Mouse (Mus musculus) MEL (cell line): ENCODE data around the gene Gpr84. TPM values are rescaled to one million over a fixed set of nuclear protein-coding genes. Genes with fewer than 3 reads are reported as not detected.

Experiments
- DNase-seq: peaks from one replicate; pipeline ENCODE4 v3.0.0; 2011; ENCODE audit warnings: low read depth, low spot score
- H3K27ac ChIP-seq: 2 replicates; pipeline ENCODE4 v1.5.1; 2012; ENCODE audit warnings: low read depth, mild to moderate bottlenecking, control low read depth, low read length, moderate library complexity; ENCODE audit not compliant: control insufficient read depth
- H3K27me3 ChIP-seq, 2 experiments: fragments of 150-350 bp in 1 of 2; sonication (generic) in 1 of 2; 2 replicates each; pipeline ENCODE4 v1.6.1; 2012; ENCODE audit warnings: low read length in 2 of 2, mild to moderate bottlenecking in 2 of 2, improper control_type of control experiment in 1 of 2, moderate library complexity in 1 of 2; ENCODE audit not compliant: insufficient read depth in 2 of 2, control insufficient read depth in 1 of 2
- H3K36me3 ChIP-seq, 2 experiments: 2 replicates each; pipeline ENCODE4 v1.6.1; 2012 to 2014; ENCODE audit warnings: low read length in 2 of 2, improper control_type of control experiment in 1 of 2, inconsistent platforms in 1 of 2, mild to moderate bottlenecking in 1 of 2; ENCODE audit not compliant: insufficient read depth in 2 of 2, control insufficient read depth in 1 of 2
- H3K4me1 ChIP-seq, 2 experiments: fragments of 150-350 bp in 1 of 2; sonication (generic) in 1 of 2; 2 replicates each; pipeline ENCODE4 v1.6.1; 2012; ENCODE audit warnings: low read length in 2 of 2, improper control_type of control experiment in 1 of 2, mild to moderate bottlenecking in 1 of 2; ENCODE audit not compliant: insufficient read depth in 2 of 2, control insufficient read depth in 1 of 2
- H3K4me3 ChIP-seq, 2 experiments: fragments of 150-350 bp in 1 of 2; sonication (generic) in 1 of 2; 2 replicates each; pipeline ENCODE4 v1.5.1; 2012; ENCODE audit warnings: low read depth in 2 of 2, low read length in 2 of 2, mild to moderate bottlenecking in 2 of 2, moderate library complexity in 2 of 2, control low read depth in 1 of 2, improper control_type of control experiment in 1 of 2; ENCODE audit not compliant: control insufficient read depth in 1 of 2, insufficient read depth in 1 of 2
- H3K79me2 ChIP-seq: 2 replicates; pipeline ENCODE4 v1.6.1; 2012; ENCODE audit warnings: mild to moderate bottlenecking, low read length, moderate library complexity; ENCODE audit not compliant: control insufficient read depth, poor library complexity, insufficient read depth
- H3K9ac ChIP-seq: 2 replicates; pipeline ENCODE4 v1.6.1; 2012; ENCODE audit warnings: low read depth, mild to moderate bottlenecking, control low read depth, low read length, moderate library complexity; ENCODE audit not compliant: control insufficient read depth, poor library complexity, severe bottlenecking
- H3K9me3 ChIP-seq: fragments of 150-350 bp; sonication (generic); replicated peaks from 2 replicates; pipeline ENCODE4 v1.6.1; 2012; ENCODE audit warnings: mild to moderate bottlenecking, low read length, improper control_type of control experiment, moderate library complexity; ENCODE audit not compliant: insufficient read depth
- BHLHE40 ChIP-seq: IDR thresholded peaks from 2 replicates; pipeline ENCODE4 v1.6.1; 2012; ENCODE audit warnings: low read depth, mild to moderate bottlenecking, inconsistent platforms, low read length, improper control_type of control experiment, borderline replicate concordance
- CHD1 ChIP-seq: IDR thresholded peaks from 2 replicates; pipeline ENCODE4 v1.6.1; 2012; ENCODE audit warnings: low read depth, mild to moderate bottlenecking, inconsistent platforms, low read length, improper control_type of control experiment
- EP300 ChIP-seq, 2 experiments: IDR thresholded peaks; 2 replicates each; pipeline ENCODE4 v1.6.1; 2011; ENCODE audit warnings: improper control_type of control experiment in 2 of 2, low read length in 2 of 2, low read depth in 1 of 2, mild to moderate bottlenecking in 1 of 2
- GABPA ChIP-seq: IDR thresholded peaks from 2 replicates; pipeline ENCODE4 v1.6.1; 2012; ENCODE audit warnings: low read depth, mild to moderate bottlenecking, inconsistent platforms, low read length, improper control_type of control experiment, moderate library complexity
- JUND ChIP-seq: IDR thresholded peaks from 2 replicates; pipeline ENCODE4 v1.6.1; 2011; ENCODE audit warnings: low read depth, mild to moderate bottlenecking, improper control_type of control experiment, low read length
- MAFK ChIP-seq: IDR thresholded peaks from 2 replicates; pipeline ENCODE4 v1.6.1; 2011; ENCODE audit warnings: low read depth, mild to moderate bottlenecking, low read length, improper control_type of control experiment, borderline replicate concordance
- MAX ChIP-seq: IDR thresholded peaks from 2 replicates; pipeline ENCODE4 v1.6.1; 2011; ENCODE audit warnings: low read length, improper control_type of control experiment
- MAZ ChIP-seq: IDR thresholded peaks from 2 replicates; pipeline ENCODE4 v1.6.1; 2012; ENCODE audit warnings: low read depth, mild to moderate bottlenecking, inconsistent platforms, low read length, improper control_type of control experiment
- MXI1 ChIP-seq: IDR thresholded peaks from 2 replicates; pipeline ENCODE4 v1.6.1; 2011; ENCODE audit warnings: mild to moderate bottlenecking, low read depth, low read length, improper control_type of control experiment
- NELFE ChIP-seq: IDR thresholded peaks from 2 replicates; pipeline ENCODE4 v1.6.1; 2011; ENCODE audit warnings: low read depth, low read length, improper control_type of control experiment
- POLR2A ChIP-seq, 2 experiments: IDR thresholded peaks; 2 replicates each; pipeline ENCODE4 v1.6.1; 2011 to 2012; ENCODE audit warnings: low read length in 2 of 2, mild to moderate bottlenecking in 2 of 2, control low read depth in 1 of 2, improper control_type of control experiment in 1 of 2, low read depth in 1 of 2, moderate library complexity in 1 of 2; ENCODE audit not compliant: control insufficient read depth in 1 of 2, insufficient read depth in 1 of 2, poor library complexity in 1 of 2
- POLR2AphosphoS2 ChIP-seq: IDR thresholded peaks from 2 replicates; pipeline ENCODE4 v1.6.1; 2011; ENCODE audit warnings: low read length, improper control_type of control experiment
- POLR2AphosphoS5 ChIP-seq: IDR thresholded peaks from 2 replicates; pipeline ENCODE4 v1.6.1; 2012; ENCODE audit warnings: low read depth, borderline replicate concordance, mild to moderate bottlenecking, inconsistent platforms, low read length, moderate library complexity, mixed read lengths
- RAD21 ChIP-seq: IDR thresholded peaks from 2 replicates; pipeline ENCODE4 v1.6.1; 2011; ENCODE audit warnings: mild to moderate bottlenecking, low read depth, low read length, improper control_type of control experiment
- RCOR1 ChIP-seq: IDR thresholded peaks from 2 replicates; pipeline ENCODE4 v1.6.1; 2012; ENCODE audit warnings: low read depth, mild to moderate bottlenecking, inconsistent platforms, low read length, improper control_type of control experiment
- SIN3A ChIP-seq: IDR thresholded peaks from 2 replicates; pipeline ENCODE4 v1.6.1; 2012; ENCODE audit warnings: low read length, improper control_type of control experiment, inconsistent platforms
- SMC3 ChIP-seq: IDR thresholded peaks from 2 replicates; pipeline ENCODE4 v1.6.1; 2011; ENCODE audit warnings: low read depth, low read length, improper control_type of control experiment
- TBP ChIP-seq: IDR thresholded peaks from 2 replicates; pipeline ENCODE4 v1.8.0; 2011; ENCODE audit warnings: low read depth, low read length, improper control_type of control experiment
- USF1 ChIP-seq: IDR thresholded peaks from 2 replicates; pipeline ENCODE4 v1.6.1; 2014; ENCODE audit warnings: low read depth, mild to moderate bottlenecking, inconsistent platforms, low read length, improper control_type of control experiment, moderate library complexity
- USF2 ChIP-seq, 2 experiments: IDR thresholded peaks; 2 replicates each; pipeline ENCODE4 v1.6.1; 2011 to 2012; ENCODE audit warnings: improper control_type of control experiment in 2 of 2, low read length in 2 of 2, borderline replicate concordance in 1 of 2, inconsistent platforms in 1 of 2, low read depth in 1 of 2, mild to moderate bottlenecking in 1 of 2; ENCODE audit not compliant: insufficient read depth in 1 of 2
- ZKSCAN1 ChIP-seq: IDR thresholded peaks from 2 replicates; pipeline ENCODE4 v1.6.1; 2012; ENCODE audit warnings: low read depth, mild to moderate bottlenecking, inconsistent platforms, low read length, improper control_type of control experiment, moderate library complexity
- ZNF384 ChIP-seq: IDR thresholded peaks from 2 replicates; pipeline ENCODE4 v1.6.1; 2012; ENCODE audit warnings: low read depth, mild to moderate bottlenecking, inconsistent platforms, low read length, improper control_type of control experiment
- polyA plus RNA-seq, 2 experiments: library from polyadenylated mRNA; stranded (reverse) in 1 of 2; unstranded in 1 of 2; fragments of >175 nt in 1 of 2; fragments of >200 nt in 1 of 2; gene quantifications; 2 replicates each; pipeline versions ENCODE4 v1.2.1 to v1.2.4; 2012; ENCODE audit warnings: low replicate concordance in 2 of 2, low read depth in 1 of 2; ENCODE audit not compliant: insufficient read length in 2 of 2, insufficient read depth in 1 of 2, missing spikeins in 1 of 2
- total RNA-seq: library from RNA; depleted of rRNA; stranded (reverse); fragments of 300-350 nt; gene quantifications from 2 replicates; pipeline ENCODE4 v1.2.3, GENCODE M21; 2012

Gpr84 gene
- total and polyA plus RNA-seq, 3 experiments = 0.12 to 0.21 TPM; not detected in 1

- TF ChIP-seq RAD21 (peak; percentile 24), SMC3 (peak; percentile 38), GABPA (no peak)
Measured at GRCm38 (mm10) chr15:103323455-103324247, 13.2 kb upstream of the Gpr84 start (continued).

DNA sequence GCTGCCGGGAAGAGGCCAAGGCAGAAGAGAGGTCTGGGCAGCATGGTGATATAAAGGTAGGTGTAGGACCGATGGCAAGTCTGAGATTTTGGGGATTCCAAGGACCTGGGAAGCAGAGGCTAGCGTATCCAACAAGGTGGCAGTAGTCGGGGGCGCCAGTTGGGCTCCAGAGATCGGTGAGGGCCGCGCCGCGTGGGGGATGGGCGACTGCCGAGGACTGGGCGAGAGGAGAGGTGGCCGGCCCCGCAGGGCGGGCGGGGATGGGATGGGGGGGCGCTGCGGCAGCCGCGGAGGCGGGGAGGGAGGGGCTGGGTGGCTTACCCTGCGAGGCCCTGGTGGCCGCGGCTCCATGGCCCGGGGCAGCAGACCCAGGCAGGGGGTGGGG is 12.7 kb upstream of the Gpr84 start:
- H3K36me3 ChIP-seq = no peaks in the 10 kb centered on the region
- H3K4me3 ChIP-seq = no peak overlapping the region
- no peaks in the 10 kb centered on the region for H3K4me1 ChIP-seq
- no peaks in the 10 kb centered on the region for H3K9me3 ChIP-seq
- TF ChIP-seq RCOR1 (no peak), CHD1 (no peak), TBP (no peak), ZKSCAN1 (no peak), POLR2AphosphoS5 (no peak), POLR2A (IDR thresholded peaks at IDR 0.05; ENCODE audit: control insufficient read depth in 1 of 2, insufficient read depth in 1 of 2, low read depth in 1 of 2, low read length in 2 of 2, poor library complexity in 1 of 2) (no peak), RAD21 (no peak), JUND (no peak), USF2 (IDR thresholded peaks at IDR 0.05; ENCODE audit: borderline replicate concordance in 1 of 2, insufficient read depth in 1 of 2, low read depth in 1 of 2, low read length in 2 of 2) (no peak), MAZ (no peak), MXI1 (no peak), EP300 (IDR thresholded peaks at IDR 0.05; ENCODE audit: low read depth in 1 of 2, low read length in 2 of 2) (no peak), ZNF384 (no peak), BHLHE40 (no peak), POLR2AphosphoS2 (no peak), MAFK (no peak), NELFE (no peak), SIN3A (no peak), MAX (no peak), USF1 (no peak)
- TF ChIP-seq, all 39 proteins: peak for 0
- H3K27ac ChIP-seq = no peak overlapping the region
- H3K27me3 ChIP-seq = no peaks in the 10 kb centered on the region
- no peaks in the 10 kb centered on the region for H3K79me2 ChIP-seq
- DNase-seq = no peak
- no peak overlapping the region for H3K9ac ChIP-seq
